Mouse (Mus musculus) layer of hippocampus, adult 9-11 months (tissue): ENCODE results near the gene Fntb.
"Not testable (repeated sequence)": the region's sequence is repeated elsewhere in the genome, so short reads cannot be mapped to it uniquely, and the experiment has no call there.

Experiments
- DNase-seq: peaks from one replicate; pipeline ENCODE4 v3.0.0; 2022

The Fntb gene

GRCm38 (mm10) chr12:76765354-76765851, at the start of gene Fntb, which contains the start of gene Churc1:
Gene Fntb, plus strand, starts transcription at chr12:76765589.
Gene Churc1, plus strand, starts transcription at chr12:76765538.
- peak; percentile 91 for DNase-seq

GRCm38 (mm10) chr12:76718384-76718783, 47.0 kb upstream of the Fntb start:
- no peak for DNase-seq

DNA sequence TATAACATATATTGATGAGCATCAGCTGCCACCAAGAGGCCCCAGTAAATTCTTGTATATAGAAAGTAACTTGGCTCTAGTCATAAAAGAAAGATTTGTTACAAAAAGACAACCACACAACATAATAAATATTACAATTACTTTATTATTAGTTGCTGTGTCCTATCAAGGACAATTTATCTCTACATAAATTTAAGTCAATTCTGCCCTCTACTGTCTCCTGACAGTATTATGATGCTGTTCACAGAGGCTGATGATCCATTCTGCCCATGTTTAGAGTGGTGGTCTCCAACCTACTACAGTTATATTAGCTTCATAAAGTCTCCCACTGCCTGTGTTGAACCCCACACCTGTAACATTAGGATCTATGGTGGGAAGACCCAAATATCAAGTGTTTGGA, 44.8 kb upstream of the Fntb start:
- DNase-seq: no peak

- no peak for DNase-seq
Measured at GRCm38 (mm10) chr12:76722026-76722425, 43.4 kb upstream of the Fntb start.

DNA sequence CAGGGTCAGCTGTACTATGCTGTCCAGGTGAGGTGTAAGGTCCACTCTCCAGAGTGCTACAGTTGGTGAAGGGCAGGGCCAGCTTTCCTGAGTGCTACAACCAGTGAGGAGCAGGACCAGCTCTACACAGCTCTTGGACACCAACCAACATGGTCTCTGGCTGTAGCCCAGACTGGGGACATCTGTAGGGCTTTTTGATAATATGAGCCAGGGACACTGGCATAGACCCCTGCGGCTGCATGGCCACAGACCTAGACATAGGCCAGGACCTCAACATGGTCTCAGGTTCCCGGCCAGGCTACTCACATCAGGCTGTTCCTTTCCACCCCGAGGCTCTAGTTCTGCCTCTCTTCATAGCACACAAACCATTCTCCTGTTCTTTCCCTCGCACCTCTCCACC, 37.4 kb upstream of the Fntb start:
- DNase-seq: no peak

DNA sequence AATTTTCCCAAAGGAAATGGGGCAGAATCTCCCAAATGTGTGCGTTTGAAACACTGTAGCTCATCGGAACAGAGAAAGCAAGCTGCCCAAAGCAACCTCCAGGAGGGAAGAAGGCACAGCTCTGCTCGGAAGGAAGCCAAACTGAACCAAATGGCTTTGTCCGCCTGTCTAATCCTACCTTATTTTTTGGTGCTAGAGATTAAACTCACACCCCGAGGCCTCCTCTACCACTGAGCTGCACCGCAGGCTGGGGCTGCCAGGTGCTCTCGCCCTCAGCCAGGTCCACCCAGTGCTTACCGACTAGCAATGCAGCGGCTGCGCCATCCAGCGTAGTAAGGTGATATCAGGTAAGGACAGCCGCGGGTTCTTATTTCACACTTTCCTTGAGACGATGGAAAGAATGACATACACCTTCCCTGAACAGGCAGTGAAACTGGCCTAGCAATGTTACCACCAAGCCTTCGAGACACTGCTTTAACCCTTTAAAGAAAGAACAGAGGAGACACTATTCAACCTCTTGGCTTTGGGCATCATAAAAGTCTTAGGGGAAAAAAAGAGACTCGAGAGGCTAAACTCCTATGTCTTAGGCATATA, 14.4 kb upstream of the Fntb start:
- DNase-seq: no peak

- peak; percentile 65 for DNase-seq
Measured at GRCm38 (mm10) chr12:76752652-76753318, 12.6 kb upstream of the Fntb start.

GRCm38 (mm10) chr12:76765901-76766630, 677 bp downstream of the Fntb start:
- peak; percentile 34 for DNase-seq

DNA sequence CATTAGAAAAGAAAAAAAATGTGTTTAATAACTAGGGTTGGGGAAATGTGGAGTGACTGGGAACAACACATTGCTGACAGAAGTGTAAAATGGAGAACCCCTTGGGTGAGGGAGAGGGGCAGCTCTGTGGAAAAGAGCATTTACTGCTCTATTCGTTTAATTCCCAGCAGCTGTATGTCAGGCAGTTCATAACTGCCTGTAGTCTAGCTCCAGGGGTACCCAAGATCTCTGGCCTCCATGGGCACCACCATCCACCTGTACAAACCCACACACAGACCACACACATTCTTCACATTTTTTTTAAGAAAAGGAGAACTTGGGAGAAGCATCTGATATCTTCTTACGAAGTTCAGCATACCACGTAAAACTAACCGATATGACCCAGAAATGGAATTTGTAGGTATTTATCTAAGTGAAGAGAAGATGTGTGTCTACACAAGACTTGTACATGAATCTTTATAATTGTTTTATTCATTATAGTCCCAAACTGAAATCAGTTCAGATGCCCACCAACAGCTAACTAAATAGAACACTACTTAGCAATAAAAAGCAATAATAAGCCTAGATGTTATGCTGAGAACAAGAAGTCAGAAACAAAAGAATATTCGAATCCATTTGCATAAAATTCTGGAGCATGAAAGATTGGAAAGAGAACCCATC, 5.6 kb downstream of the Fntb start:
- no peak for DNase-seq

DNA sequence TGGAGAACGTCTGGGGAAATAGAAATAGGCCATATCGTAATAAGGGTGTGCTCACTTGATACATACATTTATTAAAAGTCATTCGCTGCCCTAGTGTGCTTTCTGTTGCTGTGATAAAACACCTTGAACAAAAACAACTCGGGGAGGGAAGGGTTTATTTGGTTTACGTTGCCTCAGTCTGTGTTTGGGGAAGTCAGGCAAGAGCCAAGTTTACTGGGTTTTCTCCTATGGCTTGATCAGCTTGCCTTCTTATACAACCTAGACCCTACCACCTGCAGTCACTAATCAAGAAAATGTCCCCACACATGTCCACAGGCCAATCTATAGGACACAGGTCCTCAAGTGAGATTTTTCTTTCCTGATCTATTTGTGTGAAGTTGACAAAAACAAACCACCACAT, 6.2 kb downstream of the Fntb start:
- DNase-seq: no peak

- no peak for DNase-seq
Measured at GRCm38 (mm10) chr12:76774652-76775051, 9.3 kb downstream of the Fntb start.

DNA sequence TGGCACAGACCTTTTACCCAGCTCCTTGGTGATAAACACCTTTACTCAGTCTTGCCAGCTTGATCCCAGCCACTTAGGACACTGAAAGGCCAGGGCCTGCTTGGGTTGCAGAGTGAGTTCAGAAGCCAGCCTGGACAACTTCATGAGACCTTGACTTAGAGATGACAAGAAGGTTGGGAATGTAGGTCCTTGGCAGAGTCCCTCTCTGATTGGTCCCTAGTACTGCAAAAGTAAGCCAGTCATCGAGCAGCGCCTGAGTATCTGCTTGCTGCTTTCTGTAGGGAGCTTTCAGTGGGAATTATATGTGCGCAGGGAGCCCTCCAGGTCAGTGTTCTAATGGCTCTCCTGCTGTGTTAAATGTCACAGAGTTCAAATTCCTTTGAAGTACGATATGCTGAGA, 9.7 kb downstream of the Fntb start:
- DNase-seq: no peak

DNA sequence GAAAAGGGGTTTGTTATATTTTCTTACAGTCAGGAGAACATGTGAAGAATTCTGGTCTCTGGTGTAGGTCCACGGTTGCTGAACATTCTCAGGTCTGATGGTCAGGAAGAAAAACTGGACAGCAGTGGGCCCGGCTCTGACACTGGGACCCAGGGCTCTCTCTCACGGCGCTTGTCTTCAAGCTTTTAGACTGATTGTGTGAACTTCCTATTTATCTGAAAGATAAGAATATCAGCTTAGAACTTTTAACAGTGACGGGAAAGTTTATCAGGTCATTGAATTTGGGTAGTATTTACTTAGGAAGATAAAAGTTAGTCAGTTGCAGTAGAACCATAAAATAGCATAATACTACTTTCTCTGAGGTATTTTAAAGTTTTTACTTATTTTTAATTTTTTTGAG, 11.5 kb downstream of the Fntb start:
- DNase-seq: no peak

GRCm38 (mm10) chr12:76777845-76778244, 12.5 kb downstream of the Fntb start:
- no peak for DNase-seq

DNA sequence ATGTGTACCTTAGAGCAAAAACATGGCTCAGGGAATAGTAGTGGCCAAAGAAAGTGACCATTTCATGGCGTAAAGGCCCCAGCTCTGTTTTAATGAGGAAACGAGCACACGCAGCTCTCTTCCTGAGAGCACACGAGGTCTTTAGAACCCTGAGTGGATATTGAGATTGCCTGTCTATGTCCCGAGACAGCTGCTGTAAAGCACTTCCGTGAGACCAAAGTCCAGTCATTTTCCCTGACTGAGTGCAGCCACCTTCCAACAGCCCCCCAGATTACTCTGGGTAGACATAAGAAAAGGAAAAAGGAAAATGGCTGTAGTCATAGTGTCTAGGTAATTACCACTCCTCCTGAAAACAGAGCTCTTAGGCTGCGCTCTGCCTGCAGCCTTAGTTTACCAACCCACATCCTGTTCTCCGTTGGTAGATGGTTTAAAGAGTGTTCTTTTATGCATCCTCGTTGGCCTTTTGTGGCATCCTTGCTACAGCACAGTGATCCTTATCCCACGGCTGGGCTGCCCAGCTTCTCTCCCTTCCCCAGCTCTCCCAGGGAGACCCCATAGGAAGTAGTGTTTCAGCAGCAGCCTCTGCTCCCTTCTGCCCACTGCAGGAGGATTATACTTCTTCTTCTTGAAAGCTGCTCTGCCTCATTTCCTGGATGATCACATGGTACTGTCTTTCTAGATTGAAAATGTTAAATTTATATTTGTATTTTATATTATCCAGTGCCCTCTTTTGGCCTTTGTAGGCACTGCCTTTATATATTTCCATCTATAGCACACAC, 13.1 kb downstream of the Fntb start:
- no peak for DNase-seq

- DNase-seq: no peak
Measured at GRCm38 (mm10) chr12:76779951-76780350, 14.6 kb downstream of the Fntb start.

DNA sequence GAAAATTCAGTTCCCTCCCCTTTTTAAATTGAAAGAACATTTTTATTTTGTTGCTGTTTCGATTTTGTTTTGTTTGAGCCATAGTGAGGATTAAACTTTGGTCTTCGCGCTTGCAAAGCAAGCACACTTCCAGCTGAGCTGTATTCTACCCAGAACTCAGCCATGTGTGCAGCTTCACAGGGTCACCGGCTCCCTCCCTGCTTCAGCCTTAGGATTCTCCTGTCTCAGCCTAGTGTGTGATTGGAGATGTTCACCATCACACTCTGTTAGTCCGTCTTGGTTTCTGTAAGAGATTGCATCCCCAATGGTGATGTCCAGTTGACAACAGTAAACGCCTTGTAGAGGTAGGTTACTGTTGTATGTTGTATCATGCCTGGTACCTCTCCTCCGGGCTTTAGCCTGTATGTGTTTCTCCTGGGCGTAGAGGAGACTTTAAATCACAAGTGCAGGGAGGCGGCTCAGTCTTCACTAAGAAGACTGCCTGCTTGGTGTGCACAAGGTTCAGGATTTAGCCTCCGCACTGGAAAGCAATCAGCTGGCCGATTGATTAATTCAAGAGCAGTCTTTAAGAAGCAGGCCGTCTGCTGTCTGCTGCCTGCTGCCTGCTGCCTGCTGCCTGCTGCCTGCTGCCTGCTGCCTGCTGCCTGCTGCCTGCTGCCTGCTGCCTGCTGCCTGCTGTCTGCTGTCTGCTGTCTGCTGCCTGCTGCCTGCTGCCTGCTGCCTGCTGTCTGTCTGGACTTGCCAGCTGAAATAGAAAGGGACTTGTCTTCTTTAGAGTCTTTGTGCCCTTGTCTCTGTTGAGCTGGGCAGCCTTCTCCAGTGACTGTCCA, 15.5 kb downstream of the Fntb start:
- DNase-seq: peak; percentile 18

- no peak for DNase-seq
Measured at GRCm38 (mm10) chr12:76784056-76784619, 18.7 kb downstream of the Fntb start.

GRCm38 (mm10) chr12:76790446-76791084, 25.2 kb downstream of the Fntb start:
- no peak for DNase-seq

DNA sequence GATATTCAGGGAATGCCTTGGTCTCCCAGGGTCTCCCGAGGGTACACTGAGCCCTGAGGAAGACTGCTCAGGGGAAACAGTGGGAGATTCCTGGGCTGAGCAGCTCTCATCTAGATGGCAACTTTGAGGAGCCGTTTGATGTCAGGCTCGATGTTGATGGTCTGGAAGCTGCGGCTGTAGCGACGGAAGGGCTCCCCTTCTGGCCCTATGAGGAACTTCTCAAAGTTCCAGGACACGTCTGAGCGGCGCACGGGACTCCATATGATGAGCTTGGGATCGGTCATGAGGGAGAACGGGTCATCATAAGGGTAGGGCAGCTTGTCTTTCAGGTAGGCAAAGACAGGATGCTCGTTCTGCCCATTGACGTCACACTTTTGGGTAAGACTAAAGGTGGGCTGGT, 27.2 kb downstream of the Fntb start:
- DNase-seq: not testable (repeated sequence)

DNA sequence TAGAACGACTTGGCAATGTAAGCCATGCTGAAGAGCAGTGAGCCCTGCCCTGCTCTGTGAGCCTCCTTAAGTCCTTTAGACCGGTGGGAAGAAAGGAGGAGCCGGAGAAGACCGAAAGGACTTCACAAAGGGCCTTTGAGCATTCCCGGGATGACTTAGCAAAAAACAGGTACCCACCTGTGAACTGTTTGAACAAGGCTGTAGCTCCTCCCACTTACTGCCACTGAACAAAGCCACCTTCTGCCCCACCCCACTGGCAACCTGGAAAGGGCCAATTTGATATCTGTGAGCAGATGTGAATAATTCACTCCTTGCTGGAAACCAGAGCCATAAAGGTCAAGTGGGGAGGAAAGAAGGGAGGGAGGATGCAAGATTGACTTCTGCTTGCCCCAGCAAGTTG, 30.0 kb downstream of the Fntb start, which contains the start of gene Gpx2:
Gene Gpx2, minus strand, starts transcription at position 205 of the 400 bp plus-strand sequence.
- no peak for DNase-seq
